Mouse (Mus musculus): ENCODE results near the gene Gm21897. TPM values are rescaled to one million over a fixed set of nuclear protein-coding genes. Genes with fewer than 3 reads are reported as not detected.

Gm21897 gene
- polyA plus RNA-seq, 1 experiment from 2014 or later = not detected

GRCm38 (mm10) chr16:15355339-15355738 is 38.1 kb downstream of the Gm21897 start:
- H3K4me3 ChIP-seq (replicated peaks) = no peak overlapping the region
- ATAC-seq (ENCODE audit: insufficient read depth, low FRiP score, low read depth) = 0 out of 2 replicates have a peak, but pooled peaks have one; percentile 31
- no peaks in the 10 kb centered on the region for H3K36me3 ChIP-seq
- H3K4me1 ChIP-seq = no peaks in the 10 kb centered on the region
- H3K9ac ChIP-seq = no peak overlapping the region
- peak overlapping the region; percentile 61 for H3K27ac ChIP-seq
- no peaks in the 10 kb centered on the region for H3K27me3 ChIP-seq (replicated peaks)
- no peaks in the 10 kb centered on the region for H3K9me3 ChIP-seq
- 77% methylated on average over 1 of the region's 1 CpGs for WGBS
- no peak overlapping the region for H3K4me2 ChIP-seq

DNA sequence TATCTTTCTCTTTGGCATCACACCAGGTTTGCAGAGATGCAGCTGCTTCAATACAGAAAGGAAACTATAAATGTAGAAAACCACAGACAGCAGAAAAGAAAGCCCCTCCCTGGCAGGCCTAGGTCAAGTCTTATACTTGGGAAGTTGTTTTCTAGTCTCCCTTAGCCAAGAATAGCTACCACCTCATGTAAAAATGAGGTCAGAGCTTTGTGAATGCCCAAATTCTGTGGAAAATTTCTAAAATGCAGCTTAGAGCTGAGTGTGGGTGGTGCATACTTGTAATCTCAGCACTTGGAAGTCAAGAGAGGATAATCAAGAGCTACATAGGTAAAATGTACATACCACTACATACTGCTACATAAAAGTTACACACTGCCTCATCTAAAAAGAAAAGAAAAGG is 40.5 kb downstream of the Gm21897 start:
- ATAC-seq (ENCODE audit: insufficient read depth, low FRiP score, low read depth) = no peak
- H3K4me1 ChIP-seq = no peaks in the 10 kb centered on the region
- no peak overlapping the region for H3K4me2 ChIP-seq
- H3K27ac ChIP-seq = no peak overlapping the region
- no peaks in the 10 kb centered on the region for H3K27me3 ChIP-seq (replicated peaks)
- no peaks in the 10 kb centered on the region for H3K9me3 ChIP-seq
- H3K9ac ChIP-seq = no peak overlapping the region
- H3K36me3 ChIP-seq = no peaks in the 10 kb centered on the region
- no peak overlapping the region for H3K4me3 ChIP-seq (replicated peaks)

DNA sequence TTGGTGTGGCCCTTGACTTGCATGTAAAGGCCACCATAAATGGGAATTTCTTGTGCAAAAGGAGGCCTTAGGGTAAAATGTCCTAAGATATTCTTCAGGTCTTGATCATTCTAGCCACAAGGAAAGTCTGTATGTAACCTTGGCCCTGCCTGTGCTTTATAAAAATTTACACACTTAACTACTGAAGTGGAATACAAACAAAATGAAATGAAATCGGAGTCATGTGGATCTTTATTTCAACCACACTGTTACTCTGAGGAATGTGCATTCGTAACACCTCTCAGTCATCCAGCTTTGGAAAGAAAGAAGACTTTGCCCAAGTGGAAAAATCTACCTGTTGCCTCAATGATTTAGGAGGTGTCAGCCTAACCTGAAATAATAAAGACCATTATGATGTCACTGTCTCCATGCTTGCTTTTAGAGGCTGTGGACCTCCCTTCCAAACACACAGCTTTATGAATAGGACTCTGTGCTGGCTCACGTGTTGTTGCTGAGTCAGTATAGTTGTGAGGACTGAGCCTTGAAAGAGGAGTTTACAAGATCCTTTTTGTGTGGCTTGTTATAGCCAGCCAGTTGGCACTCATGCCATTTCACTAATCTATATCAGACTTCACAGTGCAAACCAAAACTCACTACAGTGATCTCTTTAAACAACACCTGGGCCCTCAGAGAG is 42.0 kb downstream of the Gm21897 start:
- H3K36me3 ChIP-seq = no peaks in the 10 kb centered on the region
- 72% methylated on average over 3 of the region's 3 CpGs for WGBS
- ATAC-seq (ENCODE audit: insufficient read depth, low FRiP score, low read depth) = no peak
- H3K9me3 ChIP-seq = no peaks in the 10 kb centered on the region
- no peaks in the 10 kb centered on the region for H3K27me3 ChIP-seq (replicated peaks)
- H3K27ac ChIP-seq = no peak overlapping the region
- H3K4me2 ChIP-seq = no peak overlapping the region
- H3K4me3 ChIP-seq (replicated peaks) = no peak overlapping the region
- no peaks in the 10 kb centered on the region for H3K4me1 ChIP-seq
- no peak overlapping the region for H3K9ac ChIP-seq

GRCm38 (mm10) chr16:15360825-15361224 is 43.6 kb downstream of the Gm21897 start:
- H3K4me3 ChIP-seq (replicated peaks) = no peak overlapping the region
- H3K4me1 ChIP-seq = no peaks in the 10 kb centered on the region
- no peak for ATAC-seq (ENCODE audit: insufficient read depth, low FRiP score, low read depth)
- H3K9me3 ChIP-seq = no peaks in the 10 kb centered on the region
- no peak overlapping the region for H3K9ac ChIP-seq
- no peak overlapping the region for H3K27ac ChIP-seq
- no peak overlapping the region for H3K4me2 ChIP-seq
- no peaks in the 10 kb centered on the region for H3K36me3 ChIP-seq
- H3K27me3 ChIP-seq (replicated peaks) = no peaks in the 10 kb centered on the region

Measured in stomach, embryonic 15.5 days (tissue).